Mouse (Mus musculus): ENCODE measurements around the gene Gja1.
"Not testable (repeated sequence)": the region's sequence is repeated elsewhere in the genome, so short reads cannot be mapped to it uniquely, and the experiment has no call there.

Gene Gja1

DNA sequence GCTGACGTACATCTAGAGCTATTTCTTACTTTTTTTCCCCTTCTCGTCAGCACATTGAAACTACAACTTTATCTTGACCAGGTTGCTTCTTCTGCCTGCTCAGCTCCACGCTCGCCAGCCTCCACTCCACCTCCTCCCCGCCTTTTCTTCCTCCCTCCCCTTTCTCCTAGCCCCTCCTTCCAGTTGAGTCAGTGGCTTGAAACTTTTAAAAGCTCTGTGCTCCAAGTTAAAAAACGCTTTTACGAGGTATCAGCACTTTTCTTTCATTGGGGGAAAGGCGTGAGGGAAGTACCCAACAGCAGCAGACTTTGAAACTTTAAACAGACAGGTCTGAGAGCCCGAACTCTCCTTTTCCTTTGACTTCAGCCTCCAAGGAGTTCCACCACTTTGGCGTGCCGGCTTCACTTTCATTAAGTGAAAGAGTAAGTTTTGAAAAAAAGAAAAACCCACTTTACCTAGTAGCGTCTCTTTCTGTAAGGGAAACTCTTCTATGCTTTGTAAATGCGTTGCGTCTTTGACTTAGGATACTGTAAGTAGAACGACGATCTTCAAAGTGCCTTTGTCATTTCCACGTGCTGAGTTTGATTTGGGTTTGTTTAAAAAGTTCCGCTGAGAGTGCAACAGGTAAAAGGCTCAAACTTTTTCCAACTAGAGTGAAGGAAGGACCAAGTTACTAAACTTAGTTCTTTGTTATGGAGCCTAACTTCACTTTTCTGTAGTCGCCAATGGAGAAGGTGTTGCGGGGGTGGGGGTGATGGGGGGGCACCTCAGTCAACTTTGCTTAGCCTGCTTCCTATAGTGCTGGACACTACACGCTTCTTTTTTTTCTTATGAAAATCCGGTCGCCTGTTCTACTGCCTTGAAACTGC is at the start of gene Gja1:
TSS of gene Gja1 (plus strand) at position 234 of the 869 bp plus-strand sequence.
- peak; percentile 82 for DNase-seq (ENCODE audit: extremely low read depth, insufficient read length, low spot score)

DNA sequence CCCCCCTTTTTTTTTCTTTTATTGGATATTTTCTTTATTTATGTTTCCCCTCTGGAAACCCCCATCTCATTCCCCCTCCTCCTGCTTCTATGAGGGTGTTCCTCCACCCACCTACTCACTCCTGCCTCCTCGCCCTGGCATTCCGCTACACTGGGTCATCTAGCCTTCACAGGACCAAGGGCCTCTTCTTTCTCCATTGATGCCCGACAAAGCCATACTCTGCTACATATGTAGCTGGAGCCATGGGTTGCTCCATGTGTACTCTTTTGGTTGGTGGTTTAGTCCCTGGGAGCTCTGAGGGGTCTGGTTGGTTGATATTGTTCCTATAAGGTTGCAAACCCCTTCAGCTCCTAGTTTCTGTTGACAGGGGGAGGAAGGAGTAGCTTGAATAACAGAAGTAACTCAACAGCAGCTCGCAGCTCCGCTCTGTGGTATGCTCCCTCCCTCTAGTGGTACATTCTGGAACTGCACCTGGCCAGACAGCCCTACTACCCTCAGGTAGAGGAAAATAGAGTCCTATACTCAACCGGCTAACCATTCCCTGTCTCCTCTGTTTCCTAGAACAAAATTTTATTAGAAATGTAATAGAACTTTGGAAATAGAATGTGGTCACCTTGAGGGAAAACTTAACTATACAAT is 38.2 kb upstream of the Gja1 start:
- peak; percentile 14 for DNase-seq (ENCODE audit: extremely low read depth, insufficient read length, low spot score)

DNA sequence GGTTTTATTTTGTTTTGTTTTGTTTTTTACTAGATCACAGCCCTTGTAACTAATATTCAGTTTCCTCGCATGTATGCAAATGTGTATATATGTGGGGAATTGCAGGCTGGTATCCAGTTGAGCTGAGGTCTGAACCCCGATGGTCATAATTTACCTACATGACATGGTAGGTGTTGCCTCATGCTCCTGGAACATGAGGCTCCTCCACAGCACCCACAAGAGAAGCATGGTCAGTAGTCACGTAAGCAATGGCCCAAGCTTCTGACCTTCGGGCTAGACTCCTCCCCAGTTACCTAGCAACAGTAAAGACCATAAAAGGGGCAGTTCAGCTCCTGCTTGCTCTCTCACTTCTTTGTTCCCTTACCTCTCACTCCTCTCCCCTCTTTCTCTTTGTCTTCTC is 16.7 kb upstream of the Gja1 start:
- no peak for DNase-seq (ENCODE audit: extremely low read depth, insufficient read length, low spot score)

DNA sequence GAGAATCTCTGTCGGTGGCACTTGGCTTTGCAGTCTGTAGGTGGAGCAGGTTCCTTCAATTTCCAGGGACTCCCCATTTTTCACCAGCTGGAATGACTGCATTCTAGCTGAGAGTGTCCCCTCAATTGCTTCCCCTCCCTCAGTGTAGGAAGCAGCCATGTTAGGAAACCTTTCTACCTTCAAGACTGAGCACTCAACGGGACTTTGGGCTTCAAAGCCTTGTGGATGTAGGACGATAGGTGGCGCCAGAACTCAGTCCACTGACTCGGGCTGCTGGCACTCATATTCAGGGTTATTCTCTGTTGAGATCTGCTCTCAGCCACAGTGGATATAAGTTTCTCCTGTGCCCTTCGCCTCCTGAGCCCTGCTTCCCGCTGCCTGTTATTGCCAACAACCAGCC is 8.1 kb upstream of the Gja1 start:
- DNase-seq (ENCODE audit: extremely low read depth, insufficient read length, low spot score) = peak; percentile 50

DNA sequence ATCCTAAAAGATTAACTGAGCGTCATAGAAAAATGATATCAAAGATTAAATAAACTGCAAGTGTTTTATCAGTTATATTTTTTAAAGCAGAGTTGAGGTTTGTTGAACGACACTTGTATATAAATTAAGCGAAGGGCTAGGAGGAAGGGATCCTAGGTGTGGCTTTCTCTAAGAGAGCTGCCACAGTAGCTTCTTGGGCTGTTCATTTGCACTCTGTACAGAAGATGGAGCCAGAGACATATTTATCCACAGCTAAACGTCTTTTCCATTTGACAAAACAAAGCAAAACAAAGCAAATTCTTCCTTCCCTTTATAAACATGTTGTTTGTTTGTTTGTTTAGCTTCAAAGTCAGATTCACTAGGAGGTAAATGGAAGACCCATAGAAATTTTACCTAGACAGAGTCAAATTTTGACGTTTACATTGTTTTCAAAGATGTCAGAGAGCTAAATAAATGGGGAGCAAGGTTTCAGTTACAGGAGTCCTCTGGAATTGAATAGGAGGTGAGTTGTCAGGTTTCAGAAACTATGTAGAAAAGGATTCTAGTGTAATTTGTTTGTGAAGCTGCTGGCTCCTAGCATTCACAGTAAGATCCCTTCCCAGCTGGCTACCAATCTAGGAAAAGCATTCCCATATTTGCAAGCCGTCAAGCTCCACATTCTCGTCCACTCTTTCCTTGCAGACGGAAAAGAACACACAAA is 4.0 kb upstream of the Gja1 start:
- no peak for DNase-seq (ENCODE audit: extremely low read depth, insufficient read length, low spot score)

DNA sequence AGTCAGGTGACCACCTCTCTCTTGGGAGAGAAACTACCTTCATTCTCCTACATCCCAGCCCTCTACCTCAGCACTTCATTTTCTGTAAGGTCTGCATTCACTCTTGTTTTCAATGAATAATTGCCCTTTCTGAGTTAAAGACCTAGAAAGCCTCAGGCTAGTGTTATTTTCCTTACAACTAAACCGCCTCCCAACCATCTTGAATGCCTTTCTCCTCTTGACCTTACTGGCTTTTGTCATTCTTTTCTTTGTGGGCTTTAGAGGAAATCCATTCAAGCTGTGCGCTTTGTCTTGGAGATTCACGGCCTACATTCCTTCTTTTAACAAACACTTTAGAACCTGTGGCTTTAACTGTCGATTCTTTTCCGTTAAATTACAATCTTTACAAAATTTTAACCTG is 3.0 kb upstream of the Gja1 start:
- no peak for DNase-seq (ENCODE audit: extremely low read depth, insufficient read length, low spot score)

DNA sequence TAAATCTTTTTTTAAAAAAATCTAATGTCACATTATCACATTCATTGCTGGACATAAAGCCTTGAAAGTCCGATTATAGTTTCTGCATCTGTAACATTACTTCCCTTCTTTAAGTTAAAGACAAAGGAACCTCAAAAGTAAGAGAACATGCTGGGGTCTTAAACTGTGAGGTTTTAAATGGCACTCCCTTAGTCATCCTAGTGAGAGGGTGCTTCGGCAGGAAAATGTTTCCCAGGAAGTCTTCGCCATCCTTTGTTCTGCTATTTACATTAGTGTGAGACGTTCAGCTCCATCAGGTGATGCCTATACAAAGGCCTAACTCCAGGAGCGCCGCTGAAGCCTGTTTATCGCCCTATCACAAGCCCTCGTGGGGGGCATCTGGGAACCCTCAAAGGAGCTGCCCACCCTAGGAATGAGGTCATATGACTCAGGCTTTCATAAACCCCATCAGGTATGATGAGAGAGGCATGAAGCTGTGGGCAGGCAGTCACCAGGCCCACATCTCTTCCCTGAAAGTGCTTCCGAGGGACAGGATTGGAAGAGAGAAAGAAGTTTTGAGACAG is 1.1 kb upstream of the Gja1 start:
- no peak for DNase-seq (ENCODE audit: extremely low read depth, insufficient read length, low spot score)

DNA sequence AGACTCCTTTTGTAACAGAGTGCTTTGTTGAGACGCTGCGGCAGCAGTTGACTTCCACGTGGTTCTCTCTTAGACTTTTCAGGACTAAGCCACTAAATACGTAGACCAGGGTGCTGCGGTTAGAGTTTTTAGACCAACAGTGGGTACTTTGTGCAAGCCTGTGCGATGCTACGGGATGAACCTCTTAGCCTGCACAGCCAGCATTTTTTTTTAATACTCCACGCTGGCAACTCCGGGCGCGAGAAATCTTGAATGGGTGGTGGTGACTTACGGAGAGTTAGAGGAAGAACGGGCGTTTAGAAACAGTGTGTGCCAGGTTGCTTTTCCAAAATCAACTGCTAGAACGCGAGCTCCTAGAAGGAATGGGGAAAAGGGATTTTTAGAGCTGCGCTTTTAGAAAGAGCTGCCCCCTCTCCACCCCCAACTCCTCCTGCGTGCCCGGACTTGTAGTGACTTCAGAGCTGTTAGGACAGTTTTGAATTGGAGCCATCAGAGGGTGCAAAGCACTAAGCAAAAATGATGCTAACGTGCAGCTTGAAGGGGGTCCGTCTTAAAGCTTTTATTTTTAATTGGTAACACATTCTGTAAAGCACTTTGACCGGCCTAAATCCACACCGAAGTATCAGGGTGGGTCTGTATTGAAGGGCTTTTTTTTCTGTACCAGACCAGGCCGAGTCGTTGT is 977 bp downstream of the Gja1 start:
- DNase-seq (ENCODE audit: extremely low read depth, insufficient read length, low spot score) = peak; percentile 43

DNA sequence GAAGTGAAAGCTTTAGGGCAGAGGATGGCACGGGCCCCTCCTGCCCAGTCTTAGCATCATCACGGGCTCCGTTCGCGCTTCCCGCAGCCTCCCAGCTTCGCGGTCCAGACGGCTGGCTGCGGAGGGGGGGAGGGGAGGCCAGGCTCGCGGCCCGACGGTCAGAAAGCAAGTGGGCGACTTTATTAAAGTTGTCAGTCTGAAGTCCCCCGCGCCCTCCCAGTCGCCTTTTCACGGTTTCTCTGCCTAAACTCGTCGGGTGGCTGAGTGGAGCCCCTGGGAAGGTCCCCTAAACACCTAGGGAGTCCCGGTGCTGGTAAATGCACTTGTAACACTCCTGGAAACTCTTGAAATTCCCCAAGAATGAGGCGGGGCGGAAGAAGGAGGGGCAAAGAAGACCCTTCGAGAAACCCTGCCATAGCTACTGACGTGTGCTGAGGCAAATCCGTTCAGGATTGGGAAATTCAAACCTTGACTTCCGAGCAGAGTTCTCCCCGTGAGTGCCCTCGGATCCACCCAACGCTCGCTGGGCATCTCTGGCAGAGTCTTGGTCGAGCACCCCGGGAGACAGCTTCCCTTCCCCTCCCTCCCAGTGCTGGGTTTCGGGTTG is 1.6 kb downstream of the Gja1 start:
- peak; percentile 83 for DNase-seq (ENCODE audit: extremely low read depth, insufficient read length, low spot score)

DNA sequence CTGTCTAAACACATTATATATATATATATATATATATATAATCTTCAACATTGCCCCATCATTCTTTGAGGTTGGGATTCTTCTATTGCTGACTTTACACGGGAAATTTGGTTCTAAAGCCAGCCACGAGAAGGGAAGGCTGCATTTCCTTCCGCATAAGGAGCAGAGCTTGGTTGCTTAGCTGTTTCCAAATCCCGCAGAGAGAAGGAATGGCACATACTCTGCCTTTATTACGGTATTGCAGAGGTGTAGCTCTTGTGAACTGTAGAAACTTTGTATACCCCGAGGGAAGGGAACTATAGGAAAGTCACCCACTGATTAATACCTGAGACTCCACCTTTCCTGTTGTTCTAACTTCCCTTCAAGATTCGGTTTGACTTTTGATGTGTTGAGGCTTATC is 2.6 kb downstream of the Gja1 start:
- DNase-seq (ENCODE audit: extremely low read depth, insufficient read length, low spot score) = no peak

DNA sequence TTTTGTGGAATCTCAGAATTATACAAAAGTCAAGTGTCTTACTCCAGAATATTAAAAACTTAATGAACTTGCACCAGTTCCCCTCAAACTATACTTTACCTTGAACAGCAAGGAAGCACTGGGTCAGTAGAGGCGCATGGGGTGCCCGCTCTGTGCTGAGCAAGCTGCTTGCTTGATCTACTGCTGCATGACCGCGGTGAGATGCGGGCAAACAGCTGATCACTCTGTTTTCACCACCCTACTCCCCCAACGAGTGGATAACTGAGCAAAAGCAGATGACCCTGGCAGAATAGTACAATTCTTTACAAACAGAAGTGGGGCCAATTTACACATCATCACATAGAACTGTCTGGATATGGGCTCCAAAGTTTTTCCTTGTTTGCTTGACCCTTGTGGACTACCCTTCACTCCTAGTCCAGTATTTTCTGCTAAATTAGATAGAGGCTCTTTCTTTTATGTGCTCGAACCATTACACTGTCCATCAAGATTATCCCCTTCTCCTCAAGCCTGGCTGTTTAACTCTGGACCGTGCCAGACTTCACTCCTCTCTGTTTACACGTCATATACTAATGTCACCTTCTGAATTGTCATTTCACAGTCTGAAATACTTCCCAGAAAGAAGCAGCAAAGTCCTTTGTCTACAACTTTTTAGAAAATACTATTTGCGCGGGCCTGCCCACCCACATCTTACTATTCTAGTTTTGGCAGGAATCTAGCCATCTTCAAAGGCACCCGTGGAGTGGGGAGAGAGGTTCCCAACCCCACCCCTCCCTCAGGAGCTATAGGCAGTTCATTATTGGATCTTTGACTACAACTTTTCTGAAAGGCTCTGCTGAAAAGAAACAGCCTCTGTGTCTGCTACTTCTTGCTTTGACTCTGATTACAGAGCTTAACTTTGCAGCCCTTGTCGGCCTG is 8.3 kb downstream of the Gja1 start:
- no peak for DNase-seq (ENCODE audit: extremely low read depth, insufficient read length, low spot score)

DNA sequence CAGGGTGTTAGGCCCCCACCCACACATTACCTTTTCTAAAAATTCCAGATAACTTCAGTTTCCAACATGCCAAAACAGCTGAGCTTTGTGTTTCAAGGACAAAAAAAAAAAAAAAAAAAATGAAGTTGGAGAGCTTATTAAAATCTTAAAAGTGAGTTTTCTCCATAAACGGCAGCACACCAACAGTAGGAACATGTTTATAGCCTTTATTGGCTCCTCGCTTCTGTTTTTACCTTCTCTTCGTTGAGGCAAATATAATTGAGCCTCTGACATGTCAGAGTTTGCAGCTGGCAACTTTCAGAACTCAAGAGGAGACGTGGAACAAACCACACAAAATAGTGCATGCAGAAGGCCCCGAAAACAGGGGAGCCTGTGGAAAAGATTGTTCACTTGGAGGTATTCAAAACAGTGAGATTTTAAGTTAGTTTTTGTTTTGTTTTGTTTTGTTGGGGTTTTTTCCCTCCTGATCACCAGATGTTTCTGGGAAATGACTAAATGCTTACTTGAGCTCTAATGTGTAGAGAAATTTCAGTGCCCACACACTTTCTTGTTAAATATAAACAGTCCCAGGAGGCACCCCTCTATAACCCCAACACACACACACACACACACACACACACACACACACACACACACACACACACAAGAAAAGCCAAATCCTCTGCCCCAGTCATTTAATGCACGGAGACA is 16.1 kb downstream of the Gja1 start:
- DNase-seq (ENCODE audit: extremely low read depth, insufficient read length, low spot score) = no peak

DNA sequence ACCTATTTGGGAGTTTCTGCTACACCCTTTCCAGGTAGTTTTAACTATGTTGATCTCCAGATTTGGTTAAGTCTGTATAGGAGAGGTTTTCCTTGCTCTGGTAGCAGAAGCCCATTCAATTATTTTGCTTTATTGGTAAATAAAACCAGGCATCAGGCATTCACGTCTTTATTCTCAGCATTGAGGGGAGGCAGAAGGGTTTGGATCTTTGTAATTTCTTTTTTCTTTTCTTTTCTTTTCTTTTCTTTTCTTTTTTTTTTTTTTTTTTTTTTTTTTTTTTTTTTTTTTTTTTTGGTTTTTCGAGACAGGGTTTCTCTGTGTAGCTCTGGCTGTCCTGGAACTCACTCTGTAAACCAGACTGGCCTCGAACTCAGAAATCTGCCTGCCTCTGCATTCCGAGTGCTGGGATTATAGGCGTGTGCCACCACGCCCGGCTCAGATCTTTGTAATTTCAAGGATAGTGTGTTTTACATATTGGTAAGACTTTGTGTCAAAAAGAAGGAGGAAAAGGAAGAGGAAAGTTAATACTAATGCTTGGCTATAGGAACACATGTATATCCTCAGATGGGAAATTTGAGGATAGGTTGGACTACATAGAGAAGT is 16.8 kb downstream of the Gja1 start:
- not testable (repeated sequence) for DNase-seq (ENCODE audit: extremely low read depth, insufficient read length, low spot score)

DNA sequence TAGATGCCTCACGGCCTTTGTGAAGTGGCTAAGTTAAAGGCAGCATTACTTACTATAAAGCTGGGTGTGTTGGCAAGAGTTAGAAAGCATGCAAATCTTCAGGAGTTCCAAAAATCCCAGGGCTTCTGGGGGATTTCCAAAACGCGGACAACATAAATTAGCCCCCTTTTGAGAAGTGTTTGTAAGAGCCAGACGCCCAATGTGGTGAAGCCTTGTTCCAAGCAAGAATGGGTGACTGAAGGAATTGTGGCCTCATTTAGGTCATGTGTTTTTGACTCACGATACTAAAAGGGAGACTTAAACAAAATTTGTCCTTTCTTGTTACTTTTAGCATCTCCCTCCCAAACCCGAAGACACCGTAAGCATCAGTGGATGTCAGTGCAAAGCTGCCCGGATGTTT is 20.7 kb downstream of the Gja1 start:
- DNase-seq (ENCODE audit: extremely low read depth, insufficient read length, low spot score) = no peak

DNA sequence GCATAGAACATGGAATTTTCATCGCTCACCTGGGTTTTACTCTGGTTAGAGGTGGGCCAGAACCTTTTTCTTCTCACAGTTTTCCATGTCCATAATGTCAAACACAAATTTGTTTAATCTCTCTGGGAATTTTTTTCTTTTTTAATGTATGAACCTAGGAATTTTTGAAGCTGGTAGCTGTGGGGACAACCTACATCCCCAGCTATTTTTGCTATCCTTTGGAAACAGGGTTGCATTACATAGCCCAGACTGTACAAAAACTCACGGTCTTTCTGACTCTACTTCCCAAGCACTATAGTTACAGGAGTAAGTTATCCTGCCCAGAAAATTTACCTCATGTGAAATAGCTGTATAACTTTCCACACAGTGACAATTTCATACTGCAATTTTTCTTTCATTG is 21.2 kb downstream of the Gja1 start:
- no peak for DNase-seq (ENCODE audit: extremely low read depth, insufficient read length, low spot score)

DNA sequence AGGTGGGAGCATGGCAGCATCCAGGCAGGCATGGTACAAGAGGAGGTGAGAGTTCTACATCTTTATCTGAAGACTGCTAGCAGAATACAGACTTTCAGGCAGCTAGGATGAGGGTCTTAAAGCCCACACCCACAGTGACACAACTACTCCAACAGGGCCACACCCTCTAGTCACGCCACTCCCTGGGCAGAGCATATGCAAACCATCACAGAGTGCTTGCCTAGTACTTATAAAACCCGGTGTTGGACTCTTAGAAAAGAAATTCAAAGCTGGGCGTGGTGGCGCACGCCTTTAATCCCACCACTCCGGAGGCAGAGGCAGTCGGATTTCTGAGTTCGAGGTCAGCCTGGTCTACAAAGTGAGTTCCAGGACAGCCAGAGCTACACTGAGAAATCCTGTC is 24.3 kb downstream of the Gja1 start:
- not testable (repeated sequence) for DNase-seq (ENCODE audit: extremely low read depth, insufficient read length, low spot score)

DNA sequence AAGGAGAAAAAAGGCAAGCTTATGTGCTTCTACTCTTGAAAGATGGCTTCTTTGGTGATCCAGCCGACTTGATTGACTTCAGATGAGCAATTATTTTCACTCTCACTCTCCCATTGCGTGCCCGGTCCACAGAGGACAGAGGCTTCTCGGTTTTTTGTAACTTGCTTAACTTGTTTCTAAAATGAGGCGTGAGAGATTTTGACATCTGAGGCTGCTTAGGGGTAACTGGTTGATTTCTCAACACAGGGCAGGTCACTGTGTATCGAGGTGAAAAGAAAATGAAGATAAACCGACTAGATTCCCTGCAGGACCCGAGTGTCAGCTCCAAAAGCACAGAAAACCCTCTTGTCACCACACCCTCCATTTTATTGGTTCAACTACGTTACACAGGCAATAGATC is 28.8 kb downstream of the Gja1 start:
- no peak for DNase-seq (ENCODE audit: extremely low read depth, insufficient read length, low spot score)

DNA sequence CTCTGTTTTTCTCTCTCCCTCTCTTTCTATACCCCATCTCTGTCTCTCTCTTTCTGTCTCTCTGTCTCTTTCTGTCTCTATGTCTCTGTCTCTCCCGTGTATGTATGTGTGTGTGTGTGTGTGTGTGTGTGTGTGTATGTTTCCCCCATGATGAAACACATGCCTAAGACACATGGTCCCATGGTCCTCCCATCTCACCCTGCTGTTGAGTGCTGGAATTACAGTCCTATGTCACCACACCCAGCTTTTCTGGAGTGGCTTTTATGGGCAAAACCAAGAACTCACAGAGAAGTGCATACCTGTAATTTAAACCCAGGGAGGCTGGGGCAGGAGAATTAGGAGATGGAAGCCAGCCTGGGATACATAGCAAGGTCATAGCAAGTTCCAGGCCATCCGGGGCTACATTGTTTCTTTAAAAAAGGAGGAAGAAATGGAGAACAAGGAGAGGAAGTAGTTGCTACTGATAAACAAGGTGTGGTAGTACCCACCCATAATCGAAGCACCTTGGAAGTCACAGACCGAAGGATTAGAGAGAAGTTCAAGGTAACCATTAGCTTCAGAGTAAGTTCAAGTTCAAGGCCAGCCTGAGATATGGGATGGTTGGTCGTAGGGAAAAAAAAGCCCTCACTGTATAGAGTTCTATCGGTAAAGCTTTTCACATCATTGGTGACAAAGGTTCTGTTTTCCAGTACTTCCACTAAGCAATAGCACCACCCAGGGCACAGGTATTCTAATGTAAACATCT is 29.4 kb downstream of the Gja1 start:
- DNase-seq (ENCODE audit: extremely low read depth, insufficient read length, low spot score) = no peak
